Mouse (Mus musculus): ENCODE measurements at regions not wholly inside any gene's neighbourhood (a gene's known extent, or its start where the extent isn't known, plus 50 kb on each side); places are given as distances from the start of the nearest gene placed in this dataset.

DNA sequence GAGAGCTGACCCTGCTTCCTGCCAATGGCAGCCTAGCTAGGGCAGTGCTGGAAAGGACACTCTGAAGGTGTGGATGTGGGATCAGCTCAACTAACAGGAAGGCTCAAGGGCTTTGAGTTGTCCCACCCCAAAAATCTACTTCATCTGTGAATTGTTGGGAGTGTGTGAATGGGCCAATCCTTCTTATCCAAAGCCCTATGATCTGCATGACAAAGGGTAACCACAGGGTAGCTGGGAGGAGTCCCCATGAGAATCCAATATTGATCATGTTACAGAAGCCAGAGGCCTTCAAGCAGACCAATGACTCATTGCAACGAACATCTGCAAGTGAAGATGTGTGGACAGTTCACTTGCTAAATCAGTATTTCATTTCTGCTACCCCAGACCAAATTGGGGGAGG is 51.1 kb upstream of the Adra1b start:
- DNase-seq: no peak

DNA sequence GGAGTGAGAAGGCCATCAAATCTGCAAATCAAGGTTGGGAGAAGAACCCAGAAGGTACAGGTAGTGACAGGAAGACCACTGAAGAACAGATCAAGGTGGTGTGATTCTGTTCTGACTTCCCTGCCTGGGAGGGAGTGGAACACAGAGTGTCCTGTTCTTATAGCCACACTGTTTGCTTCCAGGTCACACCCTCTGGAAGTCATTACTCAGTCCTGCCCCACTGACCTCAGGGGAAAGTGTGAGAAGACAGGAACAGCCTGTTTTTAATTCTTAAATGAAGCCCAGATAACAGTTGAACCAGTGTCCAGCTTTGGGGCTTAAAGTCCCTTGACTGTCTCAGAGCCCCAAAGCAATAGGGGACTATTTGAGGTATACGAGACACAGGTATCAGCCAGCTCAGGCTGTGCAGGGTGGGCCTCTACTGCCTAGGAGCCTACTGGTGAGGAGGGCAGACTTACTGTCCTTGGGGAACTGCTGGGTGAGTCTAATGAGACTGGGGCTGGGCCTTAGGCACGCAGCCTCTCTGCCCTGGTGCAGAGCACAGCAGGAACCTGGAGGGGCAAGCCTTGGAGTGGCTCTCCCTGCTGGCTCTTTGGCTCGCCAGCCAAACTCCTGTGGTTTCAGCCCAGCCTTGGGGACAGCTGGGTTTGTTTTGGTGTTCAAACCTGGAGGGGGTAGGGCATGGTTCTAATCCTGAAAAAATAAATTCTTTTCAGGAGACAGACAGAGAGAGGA is 57.4 kb upstream of the Adra1b start:
- DNase-seq: peak in 1 of 2 experiments; percentile 17

DNA sequence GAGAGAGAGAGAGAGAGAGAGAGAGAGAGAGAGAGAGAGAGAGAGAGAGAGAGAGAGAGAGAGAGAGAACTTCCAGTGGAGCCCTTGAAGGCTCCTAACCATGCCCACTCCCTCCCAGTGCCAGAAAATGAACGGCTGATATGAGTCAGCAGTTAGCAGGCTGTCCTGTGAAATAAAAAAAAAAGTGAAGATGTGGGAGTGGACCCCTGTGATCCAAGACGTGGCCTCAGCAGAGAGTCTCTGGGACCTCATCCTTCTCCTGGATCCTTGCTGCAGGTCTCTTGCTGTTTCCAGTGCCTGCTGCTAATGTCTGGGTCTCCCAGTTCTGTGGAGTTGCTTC is 57.9 kb upstream of the Adra1b start:
- no peak for DNase-seq

DNA sequence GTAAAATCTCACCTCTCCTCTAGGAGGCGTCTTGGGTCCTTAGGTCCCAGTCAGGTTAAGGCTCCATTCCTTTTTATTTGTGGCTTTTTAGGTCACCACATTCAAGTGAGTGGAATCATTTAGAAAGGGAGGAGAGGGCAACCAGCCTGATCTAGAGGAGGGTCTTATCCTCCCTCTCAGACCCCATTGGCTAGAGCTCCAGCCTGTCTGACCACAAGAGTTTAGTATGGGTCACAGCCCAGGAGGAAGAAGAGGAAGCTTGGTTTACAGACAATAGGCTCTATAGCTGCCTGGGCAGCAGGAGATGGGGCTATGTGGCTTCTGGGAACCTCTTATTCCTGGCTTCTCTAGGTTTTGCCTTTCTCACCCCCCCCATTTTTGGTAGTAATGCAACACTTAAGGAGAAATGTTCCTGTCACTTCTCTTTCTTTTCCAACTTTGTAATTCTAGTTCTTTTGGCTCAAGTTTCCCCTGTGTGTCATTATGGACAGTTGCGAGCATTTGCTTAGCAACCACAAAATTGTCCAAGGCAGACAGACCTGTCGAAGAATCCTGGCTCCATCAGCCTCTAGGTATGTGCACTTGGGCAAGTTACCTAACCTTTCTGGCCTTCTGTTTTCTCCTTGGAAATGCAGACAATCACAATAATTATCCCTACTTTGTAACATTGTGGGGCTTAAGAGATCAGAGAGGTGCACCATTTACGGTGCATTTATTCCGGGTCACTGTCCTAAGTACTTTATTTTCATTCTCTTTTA is 59.5 kb upstream of the Adra1b start:
- no peak for DNase-seq

DNA sequence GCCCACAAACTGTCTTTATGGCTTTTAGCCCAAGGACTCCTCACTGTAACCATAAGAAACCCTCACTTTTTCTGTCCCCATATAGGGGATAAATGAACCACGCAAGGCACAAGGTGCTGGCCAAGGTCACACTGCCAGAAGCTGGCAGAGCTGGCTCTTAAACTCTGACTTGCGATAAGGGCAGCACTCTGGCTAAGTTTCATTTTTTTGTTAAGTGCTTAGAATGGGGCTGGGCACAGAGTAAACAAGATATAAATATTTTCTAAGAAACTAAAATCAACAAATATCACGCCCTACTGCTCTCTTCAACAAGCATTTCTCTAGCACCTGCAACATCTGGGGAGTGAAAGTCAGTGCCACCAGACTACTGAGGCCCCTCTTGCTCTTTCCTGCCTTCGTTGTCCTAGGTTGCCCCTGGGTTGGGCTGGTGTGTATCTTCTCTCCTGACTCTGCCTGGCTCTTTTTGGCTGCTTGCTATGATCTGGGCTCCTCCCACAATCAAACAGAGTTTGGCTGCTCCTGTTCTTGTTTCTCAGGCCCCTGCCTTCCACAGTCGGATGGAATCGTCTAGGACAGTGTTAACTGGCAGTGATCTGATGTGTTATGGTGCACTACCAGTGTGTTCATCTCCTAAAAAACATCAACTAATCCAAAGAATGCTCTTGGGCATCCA is 60.5 kb upstream of the Adra1b start:
- DNase-seq: no peak

DNA sequence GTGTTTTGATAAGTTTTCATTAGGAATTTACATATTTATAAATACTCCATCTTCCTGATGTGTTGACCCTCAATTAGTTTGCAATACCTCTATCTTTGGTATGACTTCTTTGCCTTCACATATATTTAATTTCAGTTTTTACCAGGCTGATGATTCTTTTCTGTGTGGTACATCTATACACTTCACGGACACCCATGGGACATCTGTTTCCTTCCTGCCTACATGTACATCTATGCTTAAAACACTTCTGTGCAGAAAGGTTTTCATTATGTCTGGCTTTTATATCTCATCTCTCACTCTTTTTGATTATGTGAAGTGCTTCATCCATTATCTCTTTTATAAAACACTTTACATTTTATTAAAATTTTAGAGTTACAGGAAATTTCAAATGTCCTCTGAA is 66.8 kb upstream of the Adra1b start:
- DNase-seq: no peak

DNA sequence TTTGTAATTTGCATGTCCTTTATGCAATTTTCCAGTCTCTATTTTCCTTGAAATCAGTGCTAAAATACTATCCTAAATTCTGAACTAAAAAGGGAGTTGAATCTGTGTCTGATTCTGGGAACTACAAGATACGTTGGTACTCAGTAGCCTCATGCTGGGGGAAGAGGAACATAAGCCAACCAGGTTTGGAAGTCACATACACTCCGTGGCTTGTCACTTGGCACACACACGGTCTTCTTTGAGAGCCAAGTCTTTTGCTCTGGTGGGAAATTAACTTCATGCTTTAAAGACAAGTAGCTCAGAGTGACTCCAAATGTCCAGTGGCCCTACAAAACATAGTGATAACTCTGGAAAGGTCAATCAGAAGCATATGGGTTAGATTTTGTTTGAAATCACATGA is 70.9 kb upstream of the Adra1b start:
- no peak for DNase-seq

DNA sequence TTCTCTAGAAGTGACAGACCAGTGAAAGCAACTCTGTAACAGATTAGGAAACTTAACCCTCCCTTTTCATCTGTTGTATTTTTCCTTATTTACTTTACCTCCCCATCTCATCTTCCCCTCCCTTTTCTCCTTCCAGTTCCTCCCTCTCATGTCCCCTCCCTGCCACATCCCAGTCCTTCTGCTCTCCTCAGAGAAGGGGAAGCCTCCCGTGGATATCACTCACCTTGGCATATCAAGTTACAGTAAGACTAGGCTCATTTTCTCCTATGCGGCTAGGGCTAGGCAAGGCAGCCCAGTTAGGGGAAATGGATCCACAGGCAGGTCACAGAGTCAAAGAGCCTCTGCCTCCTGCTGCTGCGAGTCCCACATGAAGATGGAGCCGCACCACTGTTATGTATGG is 75.0 kb upstream of the Adra1b start:
- no peak for DNase-seq

DNA sequence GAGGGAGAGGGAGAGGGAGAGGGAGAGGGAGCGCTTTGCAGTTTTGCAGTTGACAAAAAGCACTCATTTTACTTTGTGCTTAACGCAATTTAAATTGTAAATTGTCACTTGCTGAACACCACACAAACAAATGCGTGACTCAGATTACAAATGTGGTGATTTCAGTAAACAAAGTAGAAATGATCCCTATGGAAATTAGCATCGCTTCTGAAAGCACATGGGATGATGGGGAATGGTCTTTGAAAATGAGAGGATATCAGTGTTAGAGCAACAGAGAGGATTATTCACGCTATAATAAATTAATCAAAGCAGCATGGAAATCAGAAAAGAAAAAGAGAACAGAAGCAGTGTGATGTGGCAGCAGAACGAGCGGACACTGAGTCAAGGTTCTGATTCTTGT is 78.4 kb upstream of the Adra1b start:
- DNase-seq: no peak

DNA sequence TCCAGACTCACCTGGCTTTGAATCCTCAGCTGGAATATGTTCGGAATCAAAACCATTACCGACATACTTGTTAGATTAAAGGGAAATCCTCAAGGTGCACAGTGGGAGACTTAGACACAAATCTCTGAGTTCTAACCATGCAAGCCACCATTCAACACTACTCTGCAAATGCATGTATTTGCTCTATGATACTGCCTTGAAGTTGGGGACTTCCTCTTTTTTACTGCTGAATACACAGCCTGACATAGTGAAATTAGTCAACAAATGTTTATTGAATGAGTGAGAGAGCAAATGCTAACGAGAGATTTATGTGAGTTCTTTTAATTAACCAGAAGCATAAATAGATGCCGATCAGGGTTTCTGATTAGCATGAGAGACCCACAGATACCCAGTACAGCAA is 79.4 kb upstream of the Adra1b start:
- no peak for DNase-seq

DNA sequence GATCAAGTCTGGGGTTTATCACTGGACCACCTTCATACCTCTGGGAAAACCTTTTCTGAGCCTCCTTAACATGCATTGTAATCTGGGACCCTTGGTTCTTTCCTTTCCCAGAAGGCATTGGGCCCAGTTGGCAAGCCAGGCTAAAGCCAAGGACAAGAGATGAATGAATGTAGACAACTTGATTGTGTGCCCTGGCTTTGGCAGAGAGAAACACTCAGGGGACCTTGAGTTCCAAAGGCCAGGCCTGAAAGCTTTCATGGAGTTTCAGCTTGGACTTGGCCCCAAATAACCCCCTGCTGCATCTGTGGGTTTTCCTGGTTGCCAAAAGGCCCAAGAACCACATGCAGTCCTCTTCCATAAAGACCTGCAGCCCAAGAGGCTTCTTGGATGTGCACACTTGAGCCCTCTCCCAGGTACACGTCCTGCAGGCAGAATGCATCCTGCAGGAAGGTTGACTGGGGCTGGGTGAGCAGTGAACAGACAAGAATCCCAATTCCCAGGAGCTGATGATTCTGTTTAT is 89.0 kb upstream of the Adra1b start:
- DNase-seq: no peak

DNA sequence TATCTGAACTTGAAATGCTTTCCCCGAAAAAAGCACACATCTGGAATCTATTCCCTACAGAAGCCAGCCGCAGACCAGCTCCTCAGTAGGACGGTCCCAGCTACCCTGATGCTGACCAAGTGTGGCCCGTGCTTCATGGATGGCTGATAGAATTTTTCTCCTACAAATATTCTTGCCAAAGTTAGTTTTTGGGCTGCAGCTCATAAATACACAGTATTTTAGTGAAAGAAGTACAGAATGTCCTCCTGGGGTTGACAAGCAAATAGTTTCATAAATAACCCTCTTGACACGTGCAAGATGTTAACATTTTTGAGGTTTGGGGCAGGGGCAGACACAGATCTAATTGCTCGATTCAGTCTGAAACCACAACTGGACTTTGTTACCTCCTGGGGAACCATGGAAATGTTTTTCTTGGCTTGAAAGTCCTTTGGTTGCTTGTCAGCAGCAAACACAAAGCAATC is 91.0 kb upstream of the Adra1b start:
- DNase-seq: peak in 1 of 2 experiments; percentile 41

DNA sequence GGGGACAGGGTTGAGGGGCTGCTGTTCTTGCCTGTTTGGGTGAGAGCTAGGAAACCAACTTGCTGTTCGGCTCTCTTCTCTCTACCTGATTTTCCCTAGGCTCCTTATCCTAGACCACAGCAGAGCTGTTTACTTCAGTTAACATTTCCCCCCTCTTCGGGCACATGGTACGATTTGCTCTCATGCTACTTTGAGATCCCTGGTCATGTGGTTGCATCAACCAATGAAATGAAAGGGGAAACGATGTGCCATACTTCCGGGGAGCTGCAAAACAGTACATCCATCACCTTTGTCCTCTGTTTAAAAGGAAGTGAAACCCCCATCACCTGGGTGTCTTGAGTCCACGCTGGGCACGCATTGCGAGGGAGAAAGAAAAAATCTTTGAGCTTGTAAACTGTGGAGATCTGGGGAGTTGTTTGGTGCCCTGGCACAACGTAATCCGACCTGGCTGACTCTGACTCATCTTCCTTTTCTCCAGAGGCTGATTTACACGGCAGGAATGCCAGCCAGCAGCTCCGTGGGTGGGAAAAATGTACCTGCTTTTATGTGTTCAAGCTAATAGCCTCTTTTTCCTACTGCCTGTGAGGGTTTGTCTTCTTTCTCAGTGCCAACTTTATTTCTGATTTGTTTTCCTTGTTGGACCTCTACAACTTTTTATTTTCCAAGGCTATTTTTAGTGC is 97.2 kb upstream of the Adra1b start:
- no peak for DNase-seq

DNA sequence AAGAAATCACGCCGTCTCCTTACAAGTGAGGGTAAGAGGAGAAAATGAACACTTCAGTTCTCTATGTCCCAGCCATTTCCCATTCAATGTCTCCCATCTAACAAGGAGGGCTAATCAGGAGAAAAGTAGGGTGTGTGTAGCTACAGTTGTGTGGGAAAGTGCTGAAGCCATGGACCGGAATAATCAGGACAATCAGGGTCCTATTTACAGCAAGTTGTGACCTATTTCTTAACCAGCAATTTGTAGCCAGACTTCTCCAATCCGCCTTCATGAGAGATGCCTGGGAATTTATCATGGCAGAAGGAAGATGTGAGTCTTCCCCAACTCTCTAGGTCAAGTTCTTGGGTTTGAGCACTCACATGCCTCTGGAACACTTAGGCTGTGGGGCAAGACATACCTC is 99.0 kb upstream of the Adra1b start:
- no peak for DNase-seq

DNA sequence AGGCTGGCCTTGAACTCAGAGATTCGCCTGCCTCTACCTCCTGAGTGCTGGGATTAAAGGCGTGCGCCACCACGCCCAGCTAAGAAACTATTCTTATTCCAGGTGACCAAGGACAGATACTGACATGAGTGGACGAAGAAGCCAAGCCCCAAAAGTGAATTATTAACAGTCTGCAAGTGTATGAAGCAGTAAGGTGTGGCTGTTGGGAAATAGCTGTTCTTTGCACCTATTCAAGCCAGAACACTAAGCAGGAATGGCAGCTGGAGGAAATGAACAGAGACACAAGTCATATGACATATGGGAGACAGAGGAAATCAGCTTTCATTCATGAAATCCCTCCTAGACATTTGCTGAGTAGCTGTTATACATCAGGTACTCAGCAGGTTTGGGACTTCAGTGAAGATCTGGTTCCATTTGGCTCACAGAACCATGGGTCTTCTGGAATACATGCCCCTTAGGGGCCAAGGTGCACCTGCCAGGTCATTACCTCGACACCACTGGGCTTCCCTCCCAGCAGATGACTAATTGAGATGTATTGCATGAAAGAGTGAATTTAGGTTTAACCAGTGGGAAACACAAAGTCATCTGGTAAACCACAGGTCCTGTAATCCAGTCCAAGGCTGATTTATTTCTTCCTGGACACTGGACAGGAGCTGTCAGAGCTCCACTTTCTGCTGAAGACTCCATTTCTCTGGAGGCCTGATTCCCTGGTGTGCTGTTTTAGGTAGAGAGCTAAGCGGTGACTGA is 101.0 kb upstream of the Adra1b start:
- DNase-seq: peak in 1 of 2 experiments; percentile 32

DNA sequence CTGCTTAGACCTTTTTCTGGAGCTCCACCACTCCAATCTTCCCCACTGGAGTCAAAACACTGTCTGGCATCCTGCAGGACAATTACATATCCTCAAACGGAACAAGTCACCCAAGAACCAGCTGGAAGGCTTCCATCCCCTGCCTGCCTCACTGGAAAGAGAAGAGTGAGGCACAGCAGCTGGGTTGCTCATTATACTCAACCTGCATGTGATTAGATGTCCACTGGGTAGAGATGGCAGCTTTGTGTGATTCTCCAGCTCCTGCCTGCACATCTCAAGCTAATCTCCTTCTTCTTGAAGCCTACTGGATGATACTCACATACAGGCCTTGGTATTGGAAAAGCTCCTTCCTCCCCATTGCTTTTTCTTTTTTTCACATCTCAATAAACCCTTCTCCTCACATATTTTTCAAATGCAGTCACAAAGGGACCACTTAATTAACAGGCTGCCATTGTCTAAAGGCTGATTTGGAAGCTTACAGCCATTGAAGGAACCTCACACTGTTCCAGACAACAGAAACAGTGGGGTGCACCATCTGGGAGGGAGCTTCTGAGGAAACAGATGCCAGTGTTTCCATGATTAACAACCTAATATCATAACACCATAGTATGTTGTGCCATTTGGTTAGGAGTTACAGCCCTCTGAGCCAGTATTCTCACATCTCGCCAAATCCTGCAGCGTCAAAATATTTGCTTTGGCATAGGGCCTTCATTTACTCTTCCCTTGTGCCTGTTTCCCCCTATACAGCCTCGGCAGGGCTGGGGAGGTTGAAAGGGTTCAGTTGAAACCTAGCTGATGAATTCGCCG is 101.9 kb upstream of the Adra1b start:
- no peak for DNase-seq

DNA sequence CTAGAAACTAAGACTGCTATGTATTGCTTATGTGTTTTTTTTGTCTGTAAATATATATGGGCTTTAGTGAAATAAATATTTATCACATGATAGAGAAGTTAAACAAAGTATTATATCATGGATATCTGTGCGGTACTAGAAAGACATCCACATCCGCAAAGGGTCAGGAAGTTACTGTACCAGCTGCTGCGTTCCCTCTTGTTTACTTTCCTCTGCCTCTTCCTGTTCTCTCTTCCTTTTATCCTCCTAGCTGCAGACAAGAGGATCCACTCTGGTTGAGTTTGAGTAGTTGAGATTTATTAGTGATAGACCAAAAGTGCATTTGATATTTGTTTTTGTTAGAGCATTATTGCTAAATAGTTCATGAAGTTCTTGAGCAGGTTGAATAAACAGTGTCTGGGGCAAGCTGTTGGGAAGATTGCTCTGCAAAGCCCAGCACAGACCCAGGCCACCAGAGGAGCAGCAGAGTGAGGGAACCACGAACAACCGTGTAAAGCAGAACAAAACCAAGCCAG is 106.6 kb upstream of the Adra1b start:
- no peak for DNase-seq

DNA sequence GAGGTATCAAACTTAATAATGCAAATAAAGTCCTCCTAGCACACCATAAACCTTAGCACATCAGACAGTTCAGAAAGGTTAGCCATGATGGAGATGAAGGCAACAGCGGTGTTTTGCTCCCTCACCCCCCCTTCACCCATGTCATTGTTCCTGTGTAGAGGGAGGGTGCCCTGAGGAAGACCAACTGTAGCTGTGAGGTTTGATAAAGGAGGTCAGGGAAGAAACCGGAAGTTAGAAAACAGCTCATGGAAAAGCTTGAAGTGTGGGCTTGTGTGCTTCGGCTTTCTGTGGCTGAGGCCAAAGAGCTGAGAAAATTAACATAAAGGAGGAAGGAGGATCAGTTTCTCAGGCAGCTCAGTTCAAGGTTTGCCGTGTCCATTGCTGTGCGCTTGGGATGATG is 111.3 kb upstream of the Adra1b start:
- DNase-seq: no peak

DNA sequence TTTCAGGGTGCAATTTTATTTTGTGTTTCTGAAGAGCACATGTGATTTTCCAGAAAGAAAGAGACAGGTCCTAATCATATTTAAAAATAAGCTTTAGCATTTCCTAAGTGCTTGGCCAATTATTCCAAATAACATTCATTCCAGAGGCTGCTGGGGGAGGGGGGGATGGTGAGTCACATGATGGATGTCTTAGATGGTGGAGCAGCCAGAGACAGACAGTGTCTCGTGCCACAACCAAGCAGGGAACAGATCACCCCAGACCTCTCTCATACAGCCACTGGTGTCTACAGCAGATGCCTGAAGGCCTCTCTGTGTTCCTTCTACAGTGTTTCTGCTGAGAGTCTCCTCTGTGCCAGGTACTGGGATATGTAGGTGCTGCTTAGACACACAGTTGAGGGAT is 112.8 kb upstream of the Adra1b start:
- DNase-seq: no peak

DNA sequence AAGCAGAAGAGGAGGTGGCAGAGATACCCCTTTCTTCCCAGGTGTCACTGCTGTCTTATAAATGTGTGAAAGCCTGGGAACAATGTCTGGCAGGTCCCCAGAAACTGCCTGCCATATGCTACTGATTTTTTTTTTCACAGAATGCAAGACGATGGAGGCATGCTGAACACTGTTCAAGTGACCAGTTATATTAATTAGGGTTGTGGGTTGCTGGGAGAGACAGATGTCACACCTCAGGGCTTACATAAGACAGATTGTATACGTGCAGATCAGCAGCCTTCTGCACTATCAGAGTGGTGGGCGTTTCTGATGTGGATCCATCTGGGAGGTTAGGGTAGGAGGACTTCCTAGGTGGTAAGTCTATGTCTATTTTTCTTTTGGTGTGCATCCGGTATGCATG is 120.6 kb upstream of the Adra1b start:
- no peak for DNase-seq

DNA sequence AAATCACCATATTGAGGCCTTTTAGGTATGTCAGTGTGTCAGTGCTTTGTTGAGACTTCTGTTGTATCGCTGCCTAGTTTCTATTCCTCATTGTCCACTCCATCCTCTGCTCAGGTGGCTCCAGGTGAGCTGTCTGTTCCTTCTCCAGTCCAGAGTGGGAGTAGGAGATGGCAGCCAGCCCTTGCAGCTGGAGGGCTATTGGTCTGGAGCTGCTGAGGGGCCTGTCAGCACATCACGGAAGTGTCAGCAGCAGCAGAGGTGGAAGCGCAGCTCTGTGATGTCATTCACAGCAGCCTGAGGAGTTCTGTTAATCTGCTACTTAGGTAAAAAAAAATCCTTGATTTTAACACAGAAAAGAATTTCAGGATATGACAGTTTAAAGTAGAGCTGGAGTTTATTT is 126.0 kb upstream of the Adra1b start:
- no peak for DNase-seq

Measured in kidney, adult 8-10 months (tissue).